Mouse (Mus musculus): ENCODE results near the gene Tex10. TPM values are rescaled to one million over a fixed set of nuclear protein-coding genes. Genes with fewer than 3 reads are reported as not detected.
A peak's percentile ranks its signal among the peaks of the same experiment; 100 is the strongest.

The Tex10 gene
- total RNA-seq (2021), result 10 to 100 TPM; 37.6 to 44.8 TPM
- long read RNA-seq, experiment 1, partial matches to known transcripts, result 17 of 27 reads
- long read RNA-seq, experiment 1, other reads (novel, unspliced or antisense), result 8 of 27 reads
- long read RNA-seq, experiment 2, partial matches to known transcripts, result 13 of 24 reads
- long read RNA-seq, experiment 2, other reads (novel, unspliced or antisense), result 7 of 24 reads

DNA sequence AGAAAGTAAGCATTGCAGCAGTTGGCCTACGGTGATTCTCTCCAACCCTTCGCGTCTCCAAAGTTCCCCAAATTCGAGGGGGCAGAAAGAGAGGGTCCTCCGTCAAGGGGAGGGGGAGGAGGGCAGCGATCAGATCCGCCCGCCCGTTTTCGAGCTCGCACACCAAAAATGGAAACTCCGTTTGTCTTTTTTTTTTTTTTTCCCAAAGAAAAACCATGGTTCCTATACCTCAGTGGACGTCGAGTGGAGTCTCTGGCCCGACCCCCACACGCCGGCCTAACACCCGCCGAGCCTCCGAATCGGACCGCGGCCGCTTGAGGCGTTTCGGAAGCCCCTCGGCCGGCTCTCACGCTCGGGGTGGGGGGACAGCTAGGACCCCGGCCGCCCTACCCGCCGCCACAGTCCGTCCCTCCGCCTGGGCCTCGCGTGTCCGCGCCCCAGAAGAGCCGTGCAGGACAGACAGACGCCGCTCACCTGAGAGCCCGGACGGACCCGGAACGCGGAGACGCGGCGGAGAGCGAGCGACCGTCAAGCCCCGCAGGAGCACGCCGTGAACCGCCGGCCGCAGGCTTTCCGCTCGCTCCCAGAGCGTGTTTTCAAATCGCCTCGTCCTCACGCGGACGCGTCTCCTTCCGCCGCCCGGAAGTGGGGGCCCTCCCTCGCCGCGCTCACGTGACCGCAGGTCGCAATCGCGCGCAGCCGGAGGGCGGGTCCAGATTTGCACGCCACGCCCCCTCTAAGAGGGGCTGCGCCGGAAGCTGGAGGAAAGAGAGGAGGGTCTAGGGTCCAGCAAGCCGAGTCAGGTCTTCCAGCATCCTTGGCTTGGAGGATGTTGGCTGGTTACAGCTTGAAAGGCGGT is at the start of gene Tex10:
Gene Tex10, minus strand, starts transcription at position 668 of the 859 bp plus-strand sequence.
- DNase-seq (ENCODE audit: low spot score in 2 of 2), result peak; percentile 87 to 88

DNA sequence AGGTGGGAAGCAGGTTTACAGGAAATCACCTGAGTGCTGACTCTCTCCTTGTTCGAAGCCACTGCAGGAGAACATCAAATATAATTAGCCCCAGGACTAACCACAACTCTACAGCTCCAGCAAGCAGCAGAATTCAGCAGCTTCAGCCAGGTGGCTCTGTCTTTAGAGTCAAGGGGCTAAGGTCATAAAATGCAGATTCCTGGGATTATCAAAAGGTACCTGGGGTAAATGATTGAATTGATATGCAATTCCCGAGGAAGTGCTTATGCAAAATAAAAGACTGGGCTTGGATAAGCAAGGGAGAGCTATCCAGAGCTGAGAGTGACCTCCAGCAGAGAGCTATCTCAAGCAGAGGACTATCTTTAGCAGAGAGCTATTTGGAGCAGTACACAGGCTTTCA is 37.6 kb upstream of the Tex10 start:
- no peak for DNase-seq (ENCODE audit: low spot score in 2 of 2)

GRCm38 (mm10) chr4:48492510-48492909 is 19.3 kb upstream of the Tex10 start:
- DNase-seq (ENCODE audit: low spot score in 2 of 2), result no peak

DNA sequence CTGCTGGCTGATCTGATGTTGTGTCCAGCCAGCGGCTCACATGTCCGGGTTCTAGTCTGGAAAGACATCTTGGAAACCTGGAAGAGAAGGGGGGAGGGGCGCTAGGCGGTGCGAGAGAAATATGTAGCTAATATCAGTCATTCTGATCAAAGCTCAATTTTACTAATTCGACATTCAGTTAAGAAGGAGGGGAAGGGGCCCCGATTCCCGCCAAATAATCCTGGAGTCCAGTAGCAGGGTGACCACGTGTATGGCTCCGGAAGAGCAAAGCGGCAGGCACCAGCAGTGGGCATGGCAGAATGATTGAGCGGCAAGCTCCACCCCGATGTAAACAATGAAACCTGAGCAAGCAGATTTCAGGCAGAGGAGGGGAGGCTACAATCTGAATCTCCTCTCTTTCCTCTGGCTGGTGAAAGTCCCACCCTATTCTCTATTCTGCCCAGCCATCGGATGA is 18.1 kb upstream of the Tex10 start:
- no peak for DNase-seq (ENCODE audit: low spot score in 2 of 2)

DNA sequence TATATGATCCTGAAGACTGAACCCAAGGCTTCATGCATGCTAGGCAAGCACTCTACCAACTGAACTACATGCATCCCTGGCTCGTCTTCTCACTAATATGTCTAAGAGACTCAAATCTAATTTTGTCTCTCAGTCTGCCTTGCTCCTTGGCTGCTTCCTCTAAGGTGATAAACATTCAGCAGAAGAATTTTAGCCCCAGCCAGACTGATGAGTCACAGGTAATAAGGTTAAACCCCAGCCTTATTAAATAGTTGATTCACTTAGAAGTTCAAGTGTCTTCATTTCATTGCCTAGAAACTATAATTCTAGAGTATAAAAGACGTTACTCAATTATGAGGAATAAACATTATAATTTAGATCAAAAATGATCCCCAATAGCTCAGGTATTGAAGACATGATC is 15.7 kb upstream of the Tex10 start:
- DNase-seq (ENCODE audit: low spot score in 2 of 2), result no peak

GRCm38 (mm10) chr4:48481287-48481686 is 8.0 kb upstream of the Tex10 start:
- DNase-seq (ENCODE audit: low spot score in 2 of 2), result no peak

GRCm38 (mm10) chr4:48473651-48474011 is 372 bp upstream of the Tex10 start:
- no peak for DNase-seq (ENCODE audit: low spot score in 2 of 2)

- no peak for DNase-seq (ENCODE audit: low spot score in 2 of 2)
Observed at GRCm38 (mm10) chr4:48472052-48472791, 1.0 kb downstream of the Tex10 start.

GRCm38 (mm10) chr4:48470977-48471376 is 2.3 kb downstream of the Tex10 start:
- DNase-seq (ENCODE audit: low spot score in 2 of 2), result no peak

- DNase-seq (ENCODE audit: low spot score in 2 of 2), result no peak
Observed at GRCm38 (mm10) chr4:48461060-48461459, 12.2 kb downstream of the Tex10 start.

- DNase-seq (ENCODE audit: low spot score in 2 of 2), result peak in 1 of 2 experiments; percentile 11
Observed at GRCm38 (mm10) chr4:48458436-48458835, 14.8 kb downstream of the Tex10 start.

- no peak for DNase-seq (ENCODE audit: low spot score in 2 of 2)
Observed at GRCm38 (mm10) chr4:48454106-48454773, 19.0 kb downstream of the Tex10 start.

DNA sequence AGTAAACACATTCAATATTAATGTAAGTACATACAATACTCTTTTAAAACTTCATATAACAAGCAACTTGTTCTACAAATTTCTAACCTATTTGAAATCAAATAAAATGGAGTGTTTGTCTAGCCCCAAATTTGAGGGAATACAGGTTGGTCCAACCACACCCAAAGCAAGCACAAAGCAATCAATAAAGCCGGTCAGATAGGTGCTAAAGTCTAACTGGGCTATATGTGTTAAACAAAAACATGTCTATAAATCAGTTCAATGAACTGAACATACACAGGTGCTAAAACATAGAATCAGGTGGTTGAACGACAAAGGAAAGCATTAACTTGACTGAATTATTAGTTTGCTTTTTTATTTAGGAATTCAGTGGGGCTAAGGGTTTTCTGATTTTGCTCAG is 45.2 kb downstream of the Tex10 start:
- DNase-seq (ENCODE audit: low spot score in 2 of 2), result no peak

GRCm38 (mm10) chr4:48427413-48427812 is 45.8 kb downstream of the Tex10 start:
- DNase-seq (ENCODE audit: low spot score in 2 of 2), result no peak

- DNase-seq (ENCODE audit: low spot score in 2 of 2), result no peak
Observed at GRCm38 (mm10) chr4:48423738-48424137, 49.5 kb downstream of the Tex10 start.

- no peak for DNase-seq (ENCODE audit: low spot score in 2 of 2)
Observed at GRCm38 (mm10) chr4:48422633-48423032, 50.6 kb downstream of the Tex10 start.

- no peak for DNase-seq (ENCODE audit: low spot score in 2 of 2)
Observed at GRCm38 (mm10) chr4:48418831-48419468, 54.3 kb downstream of the Tex10 start.

DNA sequence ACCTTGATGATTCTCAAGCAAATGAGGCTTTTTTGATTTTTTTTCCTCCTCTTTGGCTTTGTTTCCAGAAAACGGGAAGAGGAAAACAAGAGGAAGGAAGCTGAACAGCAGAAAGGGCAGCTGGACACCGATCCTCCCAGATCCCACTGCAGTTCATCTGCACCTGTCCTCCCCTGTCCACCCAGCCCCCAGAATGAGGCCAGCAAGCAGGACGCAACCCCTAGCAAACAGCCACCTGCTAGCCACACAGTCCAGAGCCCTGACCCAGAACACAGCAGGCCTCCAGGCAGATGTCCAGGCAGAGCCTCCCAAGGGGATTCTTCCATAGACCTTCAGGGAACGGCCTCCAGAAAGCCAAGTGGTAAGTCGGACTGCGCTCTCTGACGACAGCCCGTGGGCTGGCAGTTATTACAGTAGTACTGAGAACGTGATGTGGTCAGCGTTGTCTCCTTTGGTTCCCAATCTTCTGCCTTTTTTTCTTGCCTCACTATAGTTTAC is 57.4 kb downstream of the Tex10 start:
- DNase-seq (ENCODE audit: low spot score in 2 of 2), result no peak

DNA sequence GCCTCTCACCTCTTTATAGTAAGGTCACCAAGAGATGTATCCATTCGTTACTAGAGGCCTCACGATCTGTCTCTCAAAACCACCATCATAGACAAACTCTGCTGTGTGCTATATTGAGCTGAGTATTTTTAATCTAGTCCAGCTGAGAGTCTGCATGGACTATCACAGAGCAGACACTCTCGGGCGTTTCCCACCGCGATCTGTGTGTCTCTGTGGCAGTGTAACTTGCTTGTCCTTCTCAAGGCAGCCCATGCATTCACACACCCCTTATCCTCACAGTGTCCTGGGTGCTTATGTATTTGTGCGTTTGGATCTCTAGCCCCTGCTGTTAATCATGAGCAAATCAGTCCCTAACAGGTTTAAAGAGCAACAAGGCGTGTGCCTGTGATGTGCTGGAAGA is 59.8 kb downstream of the Tex10 start:
- DNase-seq (ENCODE audit: low spot score in 2 of 2), result no peak

DNA sequence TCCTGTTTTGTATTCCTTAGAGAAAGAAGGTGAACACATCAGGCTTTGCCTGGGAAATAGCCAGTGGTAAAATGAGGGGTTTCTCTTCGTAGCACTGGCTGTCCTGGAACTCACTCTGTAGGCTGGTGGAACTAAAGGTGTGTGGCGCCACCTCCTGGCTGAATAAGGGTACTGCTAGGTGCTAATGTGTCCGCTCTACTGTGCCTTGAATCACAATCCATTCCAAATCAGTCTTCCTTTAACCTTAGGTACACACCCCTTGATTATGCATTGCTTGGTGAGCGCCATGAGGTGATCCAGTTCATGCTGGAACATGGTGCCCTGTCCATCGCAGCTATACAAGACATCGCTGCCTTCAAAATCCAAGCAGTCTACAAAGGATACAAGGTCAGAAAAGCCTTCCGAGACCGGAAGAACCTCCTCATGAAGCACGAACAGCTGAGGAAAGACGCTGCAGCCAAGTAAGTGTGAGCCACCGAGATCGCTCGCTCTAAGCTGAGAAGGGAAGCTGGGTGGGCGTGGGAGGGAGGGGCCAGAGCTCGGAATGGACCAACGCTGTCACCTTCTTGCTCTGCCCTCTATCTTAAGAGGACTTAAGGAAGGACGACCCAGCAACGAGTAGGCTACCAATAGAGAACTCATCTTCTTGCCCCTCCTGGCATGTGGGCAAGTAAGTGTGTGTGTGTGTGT is 65.8 kb downstream of the Tex10 start:
- DNase-seq (ENCODE audit: low spot score in 2 of 2), result peak; percentile 26 to 33

Data from adrenal gland, postnatal 4 days (tissue).